Mouse (Mus musculus): ENCODE results near the gene Vmn2r38. TPM values are rescaled to one million over a fixed set of nuclear protein-coding genes. Genes with fewer than 3 reads are reported as not detected.
"Not testable (repeated sequence)": the region's sequence is repeated elsewhere in the genome, so short reads cannot be mapped to it uniquely, and the experiment has no call there.

The Vmn2r38 gene
- not detected in 2 replicates for polyA plus RNA-seq (2016; fragmentation: Nextera tagmentation; extraction: Ambion mirVana)

- H3K27me3 ChIP-seq (replicated peaks); H3K9ac ChIP-seq; H3K27ac ChIP-seq (ENCODE audit: poor library complexity, severe bottlenecking); ATAC-seq (ENCODE audit: insufficient number of reproducible peaks, low FRiP score); H3K4me3 ChIP-seq; H3K36me3 ChIP-seq; H3K4me1 ChIP-seq (replicated peaks); H3K4me2 ChIP-seq; H3K9me3 ChIP-seq (replicated peaks): not testable (repeated sequence)
Measured at GRCm38 (mm10) chr7:9097781-9098180, at the start of gene Vmn2r38. Gene Vmn2r38 (minus strand): TSS chr7:9097881.

- H3K4me2 ChIP-seq; H3K27me3 ChIP-seq (replicated peaks); H3K9ac ChIP-seq; H3K36me3 ChIP-seq; H3K4me1 ChIP-seq (replicated peaks); H3K9me3 ChIP-seq (replicated peaks); H3K4me3 ChIP-seq; H3K27ac ChIP-seq (ENCODE audit: poor library complexity, severe bottlenecking); ATAC-seq (ENCODE audit: insufficient number of reproducible peaks, low FRiP score): not testable (repeated sequence)
- 73% methylated on average over 4 of the region's 4 CpGs for WGBS
Measured at GRCm38 (mm10) chr7:9065353-9065752, 32.3 kb downstream of the Vmn2r38 start.

DNA sequence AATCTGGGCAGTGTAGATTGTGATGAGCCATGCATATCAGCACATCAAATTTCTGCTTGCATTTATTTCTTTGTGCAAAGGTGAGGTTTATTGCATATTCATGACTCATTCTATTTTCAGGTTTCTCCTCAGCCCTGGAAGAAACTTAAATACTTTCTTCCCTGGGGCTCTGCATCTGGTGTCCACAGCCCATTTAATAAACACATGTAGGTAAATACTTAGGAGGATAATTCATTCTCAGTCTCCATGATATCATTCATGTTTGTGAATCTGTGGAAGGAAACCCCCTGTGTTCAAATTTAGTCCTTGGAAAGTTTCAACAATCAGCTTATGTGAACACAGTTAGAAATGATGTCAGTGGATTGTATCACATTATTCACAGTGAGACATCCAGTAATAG is 67.0 kb downstream of the Vmn2r38 start, which contains the start of gene Vmn2r39:
TSS of gene Vmn2r39 (minus strand) at position 101 of the 400 bp plus-strand sequence.
- H3K4me2 ChIP-seq; H3K27me3 ChIP-seq (replicated peaks); H3K4me3 ChIP-seq; ATAC-seq (ENCODE audit: insufficient number of reproducible peaks, low FRiP score); H3K9me3 ChIP-seq (replicated peaks); H3K9ac ChIP-seq; H3K4me1 ChIP-seq (replicated peaks); H3K36me3 ChIP-seq; H3K27ac ChIP-seq (ENCODE audit: poor library complexity, severe bottlenecking): not testable (repeated sequence)

Other genes with a start within 250 kb of the Vmn2r38 start
- gene Vmn2r40, start 166.4 kb downstream of the Vmn2r38 start, polyA plus RNA-seq (2016; fragmentation: Nextera tagmentation; extraction: Ambion mirVana), result not detected in 2 replicates
- not detected in 2 replicates for gene Vmn2r39, start 67.1 kb downstream of the Vmn2r38 start, polyA plus RNA-seq (2016; fragmentation: Nextera tagmentation; extraction: Ambion mirVana)
- gene Vmn2r37, start 125.8 kb upstream of the Vmn2r38 start, polyA plus RNA-seq (2016; fragmentation: Nextera tagmentation; extraction: Ambion mirVana), result not detected in 2 replicates

Data from heart, embryonic 12.5 days (tissue).